Mouse (Mus musculus): Measurements from ENCODE around the gene Upf3b. TPM values are rescaled to one million over a fixed set of nuclear protein-coding genes. Genes with fewer than 3 reads are reported as not detected.

The Upf3b gene
- polyA plus RNA-seq, 1 experiment from 2014 or later, result 13.7 TPM

DNA sequence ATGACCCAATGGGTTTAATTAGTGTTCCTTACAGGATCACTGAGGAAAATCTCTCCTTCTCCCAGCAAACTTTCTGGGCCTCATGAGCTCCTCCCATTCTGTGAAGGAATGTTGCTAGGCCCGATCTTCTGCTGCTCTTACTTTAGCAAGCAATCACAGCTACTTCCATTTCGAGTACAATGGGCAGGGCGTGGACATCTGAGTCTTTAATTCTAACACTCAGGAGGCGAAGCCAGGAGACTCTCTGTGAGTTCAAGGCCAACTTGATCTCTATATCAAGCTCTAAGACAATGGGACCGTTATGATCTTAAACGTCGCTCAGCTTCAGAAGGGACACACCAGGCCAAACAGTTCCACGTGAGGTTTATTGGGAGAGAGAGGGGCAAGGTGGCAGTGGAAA is 33.5 kb downstream of the Upf3b start:
- H3K27ac ChIP-seq (ENCODE audit: poor library complexity, severe bottlenecking), result no peak overlapping the region
- 74% methylated on average over 8 of the region's 8 CpGs for WGBS
- H3K9ac ChIP-seq, result no peak overlapping the region
- no peaks in the 10 kb centered on the region for H3K9me3 ChIP-seq (replicated peaks)
- no peak for ATAC-seq (ENCODE audit: insufficient number of reproducible peaks, low FRiP score)
- no peaks in the 10 kb centered on the region for H3K4me1 ChIP-seq (replicated peaks)
- H3K36me3 ChIP-seq, result peaks cover 10% of the 10 kb centered on the region
- no peak overlapping the region for H3K4me2 ChIP-seq
- H3K4me3 ChIP-seq, result no peak overlapping the region
- no peaks in the 10 kb centered on the region for H3K27me3 ChIP-seq (replicated peaks)

GRCm38 (mm10) chrX:37074262-37074892 is 35.7 kb downstream of the Upf3b start:
- no peak overlapping the region for H3K4me3 ChIP-seq
- H3K4me2 ChIP-seq, result no peak overlapping the region
- 32% methylated on average over 9 of the region's 9 CpGs for WGBS
- H3K4me1 ChIP-seq (replicated peaks), result no peaks in the 10 kb centered on the region
- no peaks in the 10 kb centered on the region for H3K36me3 ChIP-seq
- H3K9ac ChIP-seq, result no peak overlapping the region
- H3K27me3 ChIP-seq (replicated peaks), result no peaks in the 10 kb centered on the region
- H3K27ac ChIP-seq (ENCODE audit: poor library complexity, severe bottlenecking), result no peak overlapping the region
- H3K9me3 ChIP-seq (replicated peaks), result no peaks in the 10 kb centered on the region
- no peak for ATAC-seq (ENCODE audit: insufficient number of reproducible peaks, low FRiP score)

GRCm38 (mm10) chrX:37068766-37069165 is 41.4 kb downstream of the Upf3b start:
- WGBS, result 78% methylated on average over 5 of the region's 5 CpGs
- Histone ChIP-seq H3K27me3 (replicated peaks) (no peaks in the 10 kb centered on the region), H3K9me3 (replicated peaks) (no peaks in the 10 kb centered on the region), H3K4me2 (no peak overlapping the region), H3K36me3 (no peaks in the 10 kb centered on the region), H3K27ac (ENCODE audit: poor library complexity, severe bottlenecking) (no peak overlapping the region), H3K4me1 (replicated peaks) (no peaks in the 10 kb centered on the region), H3K9ac (no peak overlapping the region), H3K4me3 (no peak overlapping the region)
- no peak for ATAC-seq (ENCODE audit: insufficient number of reproducible peaks, low FRiP score)

DNA sequence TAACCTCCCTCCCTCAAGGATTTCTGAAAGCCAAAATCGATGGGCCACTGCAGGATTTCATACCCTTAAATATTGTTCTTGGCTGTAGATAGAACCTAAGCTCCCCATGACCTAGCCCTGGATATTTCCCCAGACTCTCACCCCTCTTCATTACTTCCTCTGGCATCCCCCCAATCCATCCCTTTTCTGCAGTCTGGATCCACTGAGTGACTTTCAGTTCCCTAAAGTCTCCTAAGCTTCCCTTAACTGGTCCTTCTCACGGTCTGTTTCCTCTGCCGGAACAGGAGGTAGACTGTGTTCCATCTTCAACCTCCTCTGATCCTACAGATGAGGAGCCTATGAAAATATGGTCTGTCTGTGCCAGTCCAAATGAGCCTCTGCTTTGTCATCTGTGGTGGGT is 42.8 kb downstream of the Upf3b start:
- no peak for ATAC-seq (ENCODE audit: insufficient number of reproducible peaks, low FRiP score)
- no peak overlapping the region for H3K27ac ChIP-seq (ENCODE audit: poor library complexity, severe bottlenecking)
- H3K4me2 ChIP-seq, result no peak overlapping the region
- H3K36me3 ChIP-seq, result no peaks in the 10 kb centered on the region
- no peak overlapping the region for H3K9ac ChIP-seq
- no peaks in the 10 kb centered on the region for H3K4me1 ChIP-seq (replicated peaks)
- H3K27me3 ChIP-seq (replicated peaks), result no peaks in the 10 kb centered on the region
- WGBS, result 76% methylated on average over 3 of the region's 3 CpGs
- H3K4me3 ChIP-seq, result no peak overlapping the region
- H3K9me3 ChIP-seq (replicated peaks), result no peaks in the 10 kb centered on the region

DNA sequence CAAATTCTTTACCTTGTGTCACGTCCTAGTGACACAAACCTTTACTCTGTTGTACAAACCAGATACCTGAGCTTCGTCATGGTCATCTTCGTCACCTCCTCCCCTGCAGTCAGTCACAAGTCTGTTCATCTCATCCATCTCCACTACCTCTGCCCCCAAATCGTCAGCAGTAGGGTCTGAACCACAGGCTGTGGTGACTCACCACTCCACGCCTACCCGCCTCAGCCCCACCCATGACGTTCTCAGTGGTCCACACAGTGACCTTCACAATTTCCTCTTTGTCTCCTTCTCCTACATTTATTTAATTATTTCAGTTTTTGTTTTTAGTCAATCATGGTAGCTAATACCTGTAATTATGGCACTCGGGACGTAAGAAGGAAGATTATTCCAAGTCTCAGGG is 46.2 kb downstream of the Upf3b start:
- H3K4me1 ChIP-seq (replicated peaks), result no peaks in the 10 kb centered on the region
- H3K4me3 ChIP-seq, result no peak overlapping the region
- WGBS, result 73% methylated on average over 9 of the region's 9 CpGs
- H3K4me2 ChIP-seq, result no peak overlapping the region
- no peak overlapping the region for H3K27ac ChIP-seq (ENCODE audit: poor library complexity, severe bottlenecking)
- H3K9me3 ChIP-seq (replicated peaks), result no peaks in the 10 kb centered on the region
- no peak overlapping the region for H3K9ac ChIP-seq
- H3K27me3 ChIP-seq (replicated peaks), result no peaks in the 10 kb centered on the region
- H3K36me3 ChIP-seq, result no peaks in the 10 kb centered on the region
- no peak for ATAC-seq (ENCODE audit: insufficient number of reproducible peaks, low FRiP score)

DNA sequence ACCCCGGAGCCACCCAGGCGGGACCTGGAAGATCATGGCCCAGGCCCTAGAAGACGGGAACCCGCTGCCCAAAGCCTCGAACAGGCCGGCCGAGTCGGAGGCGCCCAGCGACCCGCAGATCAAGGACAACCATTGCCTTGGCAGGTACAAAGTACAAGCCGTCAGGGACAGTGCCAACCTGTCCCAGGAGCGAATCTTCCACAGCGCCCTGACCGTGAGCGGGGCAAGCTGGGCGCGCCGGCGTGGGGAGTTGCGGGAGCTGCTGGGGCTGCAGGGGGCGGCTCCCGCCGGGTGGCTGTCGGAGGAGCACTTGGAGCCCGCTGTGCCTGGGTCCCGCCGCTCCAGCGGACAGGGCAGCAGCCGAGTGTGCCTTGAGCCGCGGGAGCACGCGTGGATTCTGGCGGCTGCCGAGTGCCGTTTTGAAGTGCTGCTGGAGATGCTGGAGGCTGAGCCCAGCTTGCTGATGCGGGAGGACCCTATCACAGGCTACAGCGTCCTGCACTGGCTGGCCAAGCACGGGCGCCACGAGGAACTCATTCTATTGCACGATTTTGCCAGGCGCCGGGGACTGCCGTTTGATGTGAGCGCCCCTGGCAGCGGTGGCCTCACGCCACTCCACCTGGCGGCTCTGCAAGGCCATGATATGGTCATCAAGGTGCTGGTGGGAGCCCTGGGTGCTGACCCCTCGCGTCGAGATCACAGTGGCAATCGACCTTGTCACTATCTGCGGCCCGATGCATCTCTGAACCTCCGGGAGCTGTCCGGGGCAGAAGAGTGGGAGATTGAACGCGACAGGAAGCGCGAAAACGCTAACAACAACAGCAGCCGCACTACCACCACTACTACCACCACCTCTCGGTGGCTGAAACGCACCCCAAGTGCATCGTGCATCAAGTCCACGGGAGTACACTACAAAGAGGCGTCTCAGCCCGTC is 61.0 kb downstream of the Upf3b start:
- Histone ChIP-seq H3K36me3 (no peaks in the 10 kb centered on the region), H3K4me2 (peak overlapping the region; percentile 76), H3K27ac (ENCODE audit: poor library complexity, severe bottlenecking) (no peak overlapping the region), H3K9me3 (replicated peaks) (no peaks in the 10 kb centered on the region), H3K4me3 (peak overlapping the region; percentile 43), H3K4me1 (replicated peaks) (peaks cover 9% of the 10 kb centered on the region), H3K9ac (no peak overlapping the region), H3K27me3 (replicated peaks) (peaks cover 88% of the 10 kb centered on the region)
- no peak for ATAC-seq (ENCODE audit: insufficient number of reproducible peaks, low FRiP score)
- 14% methylated on average over 69 of the region's 70 CpGs for WGBS

DNA sequence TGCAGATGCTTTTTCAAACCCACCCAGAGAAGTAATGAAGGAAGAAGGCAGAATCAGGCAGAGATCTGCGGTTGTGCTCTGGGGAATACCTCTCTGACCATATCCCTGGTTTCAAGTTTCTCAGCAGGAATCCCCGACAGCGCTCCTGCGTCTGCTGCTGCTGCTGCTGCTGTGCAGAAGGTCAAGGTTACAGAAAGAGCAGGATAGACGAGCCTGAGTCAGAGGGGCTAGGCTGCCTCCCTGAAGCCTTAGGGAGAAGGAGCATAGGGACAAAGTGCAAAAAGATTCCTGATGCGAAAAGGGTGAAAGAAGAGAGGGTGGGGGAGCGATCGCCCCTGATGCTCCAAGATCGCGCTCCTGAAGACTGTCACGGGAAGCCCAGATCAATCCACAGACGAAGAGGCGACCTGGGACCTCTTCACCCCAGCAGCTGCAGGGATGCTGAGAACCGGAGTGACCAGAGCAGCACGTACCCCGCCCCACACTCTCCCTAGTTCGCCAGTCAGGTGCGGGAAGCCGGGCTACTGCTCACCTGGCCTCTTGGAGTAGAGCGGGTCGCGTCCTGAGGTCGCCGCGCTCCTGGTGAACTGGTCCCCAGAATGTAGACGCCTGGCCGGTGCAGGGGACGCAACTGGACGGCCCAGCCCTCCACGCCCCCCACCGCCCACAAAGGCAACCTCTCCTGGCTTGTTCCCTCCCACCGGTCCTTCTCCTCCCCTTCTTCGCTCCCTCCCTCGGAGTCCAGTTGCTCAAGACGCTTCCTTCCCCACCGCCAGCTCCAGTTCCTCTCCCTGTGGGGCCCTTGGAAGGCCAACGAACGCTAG is 61.8 kb downstream of the Upf3b start, which contains the start of gene Sowahd:
TSS of gene Sowahd (plus strand) at position 780 of the 824 bp plus-strand sequence.
- no peaks in the 10 kb centered on the region for H3K36me3 ChIP-seq
- peak within 1 kb of the TSS; percentile 43 for H3K4me3 ChIP-seq
- peaks cover 81% of the 10 kb centered on the region for H3K27me3 ChIP-seq (replicated peaks)
- no peak within 1 kb of the TSS for H3K27ac ChIP-seq (ENCODE audit: poor library complexity, severe bottlenecking)
- no peaks in the 10 kb centered on the region for H3K9me3 ChIP-seq (replicated peaks)
- H3K9ac ChIP-seq, result no peak within 1 kb of the TSS; the same call in 1 of the 2 replicates
- peaks cover 9% of the 10 kb centered on the region for H3K4me1 ChIP-seq (replicated peaks)
- H3K4me2 ChIP-seq, result peak within 1 kb of the TSS; percentile 76
- 7% methylated on average over 30 of the region's 38 CpGs for WGBS
- ATAC-seq (ENCODE audit: insufficient number of reproducible peaks, low FRiP score), result no peak

GRCm38 (mm10) chrX:37042726-37043125 is 67.4 kb downstream of the Upf3b start:
- no peaks in the 10 kb centered on the region for H3K9me3 ChIP-seq (replicated peaks)

More at GRCm38 (mm10) chrX:37042726-37043125, 67.4 kb downstream of the Upf3b start:
- H3K4me2 ChIP-seq, result no peak overlapping the region
- H3K27me3 ChIP-seq (replicated peaks), result peaks cover 28% of the 10 kb centered on the region
- H3K4me3 ChIP-seq, result no peak overlapping the region
- 20% methylated on average over 9 of the region's 9 CpGs for WGBS
- no peaks in the 10 kb centered on the region for H3K36me3 ChIP-seq
- H3K27ac ChIP-seq (ENCODE audit: poor library complexity, severe bottlenecking), result no peak overlapping the region
- no peak overlapping the region for H3K9ac ChIP-seq
- no peaks in the 10 kb centered on the region for H3K4me1 ChIP-seq (replicated peaks)
- no peak for ATAC-seq (ENCODE audit: insufficient number of reproducible peaks, low FRiP score)

Other genes starting within 250 kb of the Upf3b start
- gene Ube2a, start 236.4 kb downstream of the Upf3b start, polyA plus RNA-seq (2016; fragmentation: Nextera tagmentation; extraction: Ambion mirVana), result 116 and 124 TPM in 2 replicates
- gene C330007P06Rik, start 236.2 kb downstream of the Upf3b start, polyA plus RNA-seq (2016; fragmentation: Nextera tagmentation; extraction: Ambion mirVana), result 21.8 and 24.0 TPM in 2 replicates
- gene Nkrf, start 207.4 kb downstream of the Upf3b start, polyA plus RNA-seq (2016; fragmentation: Nextera tagmentation; extraction: Ambion mirVana), result 0.80 and 0.98 TPM in 2 replicates
- gene Sept6, start 118.5 kb downstream of the Upf3b start, polyA plus RNA-seq (2016; fragmentation: Nextera tagmentation; extraction: Ambion mirVana), result 38.9 and 40.0 TPM in 2 replicates
- 0.86 and 0.88 TPM in 2 replicates for gene Sowahd, start 61.5 kb downstream of the Upf3b start, polyA plus RNA-seq (2016; fragmentation: Nextera tagmentation; extraction: Ambion mirVana)
- gene Rpl39, start 24.9 kb downstream of the Upf3b start, polyA plus RNA-seq (2016; fragmentation: Nextera tagmentation; extraction: Ambion mirVana), result 434 and 437 TPM in 2 replicates
- gene Nkap, start 16.5 kb upstream of the Upf3b start, polyA plus RNA-seq (2016; fragmentation: Nextera tagmentation; extraction: Ambion mirVana), result 14.9 and 16.1 TPM in 2 replicates
- not detected in 2 replicates for gene Akap14, start 58.5 kb upstream of the Upf3b start, polyA plus RNA-seq (2016; fragmentation: Nextera tagmentation; extraction: Ambion mirVana)
- gene Ndufa1, start 80.8 kb upstream of the Upf3b start, polyA plus RNA-seq (2016; fragmentation: Nextera tagmentation; extraction: Ambion mirVana), result 551 and 581 TPM in 2 replicates
- gene Rnf113a1, start 80.9 kb upstream of the Upf3b start, polyA plus RNA-seq (2016; fragmentation: Nextera tagmentation; extraction: Ambion mirVana), result 7.5 and 7.7 TPM in 2 replicates
- not detected in 2 replicates for gene Gm9, start 100.7 kb upstream of the Upf3b start, polyA plus RNA-seq (2016; fragmentation: Nextera tagmentation; extraction: Ambion mirVana)
- not detected in 2 replicates for gene Rhox1, start 111.9 kb upstream of the Upf3b start, polyA plus RNA-seq (2016; fragmentation: Nextera tagmentation; extraction: Ambion mirVana)
- not detected in 2 replicates for gene Rhox2a, start 134.7 kb upstream of the Upf3b start, polyA plus RNA-seq (2016; fragmentation: Nextera tagmentation; extraction: Ambion mirVana)
- gene Rhox3a, start 139.6 kb upstream of the Upf3b start, polyA plus RNA-seq (2016; fragmentation: Nextera tagmentation; extraction: Ambion mirVana), result not detected in 2 replicates
- gene Rhox4a, start 155.0 kb upstream of the Upf3b start, polyA plus RNA-seq (2016; fragmentation: Nextera tagmentation; extraction: Ambion mirVana), result not detected in 2 replicates